Mouse (Mus musculus): ENCODE measurements around the gene Plekha7. TPM values are rescaled to one million over a fixed set of nuclear protein-coding genes. Genes with fewer than 3 reads are reported as not detected.

Gene Plekha7
- polyA plus RNA-seq, 1 experiment, result 3.8 TPM

DNA sequence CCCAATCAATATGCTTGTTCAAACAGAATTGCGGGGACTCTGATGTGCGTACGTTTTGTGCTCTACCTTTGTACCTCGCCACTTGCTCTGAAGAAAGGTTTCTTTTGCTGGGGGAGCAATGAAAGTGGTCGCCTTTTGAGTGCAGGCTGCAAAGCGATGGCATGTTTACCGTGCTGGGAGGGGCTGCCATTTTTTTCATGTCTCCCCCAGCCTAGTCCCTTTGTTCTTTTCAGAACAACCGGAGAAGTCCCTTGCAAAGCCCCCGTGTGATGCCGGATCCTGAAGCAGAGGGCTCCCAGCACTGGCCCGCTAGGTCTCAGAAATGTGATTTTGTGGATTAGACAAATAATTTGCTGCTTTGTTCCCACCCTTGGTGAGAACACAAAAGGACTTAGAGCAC, 187.0 kb downstream of the Plekha7 start:
- Histone ChIP-seq H3K4me1 (ENCODE audit: control insufficient read depth, insufficient read depth, insufficient read length) (no peaks in the 10 kb centered on the region), H3K4me3 (ENCODE audit: extremely low read depth, insufficient read depth, insufficient read length) (no peak overlapping the region), H3K27me3 (ENCODE audit: control insufficient read depth, insufficient read depth, low read length) (no peaks in the 10 kb centered on the region), H3K36me3 (ENCODE audit: control insufficient read depth, insufficient read depth, low read length) (no peaks in the 10 kb centered on the region), H3K27ac (ENCODE audit: insufficient read depth, low read length) (no peak overlapping the region)
- 91% methylated on average over 11 of the region's 11 CpGs for WGBS
- DNase-seq (ENCODE audit: low read depth in 1 of 2, low spot score in 2 of 2), result no peak
- TF ChIP-seq POLR2A (IDR thresholded peaks at IDR 0.05; ENCODE audit: low read depth, low read length) (no peak), CTCF (IDR thresholded peaks at IDR 0.05; ENCODE audit: extremely low read depth, insufficient read depth, insufficient read length, insufficient replicate concordance) (no peak)

DNA sequence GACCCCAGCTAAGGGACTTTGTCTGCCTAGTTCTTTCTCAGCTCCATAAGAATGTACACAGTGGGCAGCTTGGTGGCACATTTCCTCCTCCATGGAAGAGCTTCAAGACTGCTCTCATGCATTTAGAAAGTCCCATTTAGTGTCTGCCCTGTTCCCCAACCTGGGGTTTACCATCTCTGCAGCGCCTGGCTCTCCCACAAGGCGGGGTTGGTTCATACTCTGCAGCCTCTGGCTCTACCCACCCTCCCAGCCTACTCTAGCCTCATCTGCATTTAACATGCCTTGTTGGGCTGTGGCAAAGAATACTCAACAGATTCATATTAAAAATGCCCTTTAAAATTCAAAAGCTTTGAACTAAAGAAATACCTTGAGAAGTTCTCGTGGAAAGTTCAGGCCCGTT, 187.4 kb downstream of the Plekha7 start:
- H3K36me3 ChIP-seq (ENCODE audit: control insufficient read depth, insufficient read depth, low read length), result no peaks in the 10 kb centered on the region
- TF ChIP-seq POLR2A (IDR thresholded peaks at IDR 0.05; ENCODE audit: low read depth, low read length), result no peak
- TF ChIP-seq CTCF (IDR thresholded peaks at IDR 0.05; ENCODE audit: extremely low read depth, insufficient read depth, insufficient read length, insufficient replicate concordance), result no peak
- no peak for DNase-seq (ENCODE audit: low read depth in 1 of 2, low spot score in 2 of 2)
- H3K4me1 ChIP-seq (ENCODE audit: control insufficient read depth, insufficient read depth, insufficient read length), result no peaks in the 10 kb centered on the region
- H3K27ac ChIP-seq (ENCODE audit: insufficient read depth, low read length), result no peak overlapping the region
- WGBS, result 94% methylated on average over 4 of the region's 4 CpGs
- H3K27me3 ChIP-seq (ENCODE audit: control insufficient read depth, insufficient read depth, low read length), result no peaks in the 10 kb centered on the region
- H3K4me3 ChIP-seq (ENCODE audit: extremely low read depth, insufficient read depth, insufficient read length), result no peak overlapping the region

DNA sequence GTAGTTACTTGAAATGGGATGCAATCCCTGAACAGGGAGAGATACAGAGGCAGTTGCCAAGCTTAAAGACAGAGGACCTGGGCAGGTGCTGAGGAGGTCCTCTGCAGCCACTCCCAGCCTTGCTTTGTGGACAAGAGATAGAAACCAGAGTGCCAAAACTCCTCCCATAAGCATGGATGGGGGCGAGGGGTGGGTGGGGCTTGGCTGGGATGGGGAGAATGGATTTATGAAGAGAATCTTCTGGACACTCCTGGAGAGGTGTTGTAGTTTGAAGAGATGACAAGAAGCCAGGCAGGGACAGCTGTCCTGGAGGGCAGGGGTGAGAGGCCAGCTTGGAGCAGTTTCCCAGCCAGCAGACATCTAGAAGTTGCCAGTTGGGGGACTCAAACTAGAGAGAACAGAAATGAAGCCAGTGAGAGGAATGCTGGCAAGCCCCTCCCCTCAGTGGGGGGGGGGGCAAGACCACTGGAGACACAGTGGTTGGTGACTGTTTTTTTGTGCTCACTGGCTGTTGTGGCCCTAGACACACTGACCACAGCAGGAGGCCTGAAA, 188.8 kb downstream of the Plekha7 start:
- no peak overlapping the region for H3K4me3 ChIP-seq (ENCODE audit: extremely low read depth, insufficient read depth, insufficient read length)
- TF ChIP-seq POLR2A (IDR thresholded peaks at IDR 0.05; ENCODE audit: low read depth, low read length) (no peak), CTCF (IDR thresholded peaks at IDR 0.05; ENCODE audit: extremely low read depth, insufficient read depth, insufficient read length, insufficient replicate concordance) (no peak)
- no peak overlapping the region for H3K27ac ChIP-seq (ENCODE audit: insufficient read depth, low read length)

DNA sequence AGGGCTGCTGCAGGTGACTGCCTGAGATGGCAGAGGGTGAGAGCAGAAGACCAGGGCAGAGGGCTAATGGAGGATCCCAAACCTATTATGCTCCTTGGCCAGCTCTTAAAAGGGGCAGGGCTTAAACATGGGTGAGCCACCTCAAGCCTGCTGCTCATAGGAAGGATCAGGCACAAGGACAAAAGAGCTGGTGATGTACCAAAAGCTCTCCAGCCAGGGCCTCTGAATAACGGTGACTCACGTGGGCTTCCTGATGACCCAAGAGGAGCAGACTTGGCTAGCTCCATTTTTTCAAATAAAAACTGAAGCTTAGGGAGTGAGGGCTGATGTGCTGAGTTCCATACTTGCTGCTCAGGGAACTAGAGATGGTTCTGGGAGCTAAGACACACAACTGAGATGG, 192.2 kb downstream of the Plekha7 start:
- Histone ChIP-seq H3K36me3 (ENCODE audit: control insufficient read depth, insufficient read depth, low read length) (no peaks in the 10 kb centered on the region), H3K4me1 (ENCODE audit: control insufficient read depth, insufficient read depth, insufficient read length) (no peaks in the 10 kb centered on the region), H3K27me3 (ENCODE audit: control insufficient read depth, insufficient read depth, low read length) (no peaks in the 10 kb centered on the region), H3K27ac (ENCODE audit: insufficient read depth, low read length) (no peak overlapping the region), H3K4me3 (ENCODE audit: extremely low read depth, insufficient read depth, insufficient read length) (no peak overlapping the region)
- no peak for TF ChIP-seq CTCF (IDR thresholded peaks at IDR 0.05; ENCODE audit: extremely low read depth, insufficient read depth, insufficient read length, insufficient replicate concordance)
- TF ChIP-seq POLR2A (IDR thresholded peaks at IDR 0.05; ENCODE audit: low read depth, low read length), result no peak
- 78% methylated on average over 2 of the region's 2 CpGs for WGBS
- no peak for DNase-seq (ENCODE audit: low read depth in 1 of 2, low spot score in 2 of 2)

More for the DNA sequence above, 188.8 kb downstream of the Plekha7 start:
- DNase-seq (ENCODE audit: low read depth in 1 of 2, low spot score in 2 of 2), result no peak
- WGBS, result 85% methylated on average over 1 of the region's 1 CpGs
- Histone ChIP-seq H3K4me1 (ENCODE audit: control insufficient read depth, insufficient read depth, insufficient read length) (no peaks in the 10 kb centered on the region), H3K27me3 (ENCODE audit: control insufficient read depth, insufficient read depth, low read length) (no peaks in the 10 kb centered on the region), H3K36me3 (ENCODE audit: control insufficient read depth, insufficient read depth, low read length) (no peaks in the 10 kb centered on the region)

DNA sequence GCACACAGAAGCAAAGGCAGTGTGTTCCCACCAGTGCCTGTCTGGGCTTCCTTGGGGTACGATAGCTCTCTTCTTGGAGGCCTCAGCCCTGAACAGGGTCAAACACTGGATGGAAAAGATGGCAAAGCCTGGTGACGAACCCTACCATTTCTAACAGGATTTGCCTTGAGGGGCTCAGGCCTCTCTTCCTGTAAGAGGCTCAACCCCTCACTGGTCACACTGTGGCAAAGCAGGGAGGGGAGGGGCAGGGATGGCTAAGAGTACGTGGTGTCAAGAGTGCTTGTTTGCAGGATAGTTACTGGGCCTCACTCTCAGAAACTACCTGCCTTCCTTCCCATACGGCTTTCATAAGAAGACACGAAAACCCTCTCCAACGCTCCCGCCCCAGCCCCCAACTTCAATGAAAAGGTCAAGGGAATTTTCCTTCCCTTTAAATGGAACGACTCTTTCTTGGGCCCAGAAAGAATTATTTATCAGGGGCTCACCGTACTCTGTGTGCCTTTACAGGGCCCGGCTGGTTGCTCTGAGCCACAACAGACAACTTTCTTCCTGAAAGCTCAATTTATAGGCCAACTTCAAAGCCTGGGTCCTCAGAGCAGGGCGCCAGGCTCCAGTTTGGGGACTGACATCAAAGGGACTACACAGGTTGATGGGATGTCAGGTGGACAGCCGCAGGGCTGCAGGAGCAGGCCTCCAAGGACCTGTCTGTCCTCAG, 192.8 kb downstream of the Plekha7 start:
- Histone ChIP-seq H3K36me3 (ENCODE audit: control insufficient read depth, insufficient read depth, low read length) (no peaks in the 10 kb centered on the region), H3K4me3 (ENCODE audit: extremely low read depth, insufficient read depth, insufficient read length) (no peak overlapping the region), H3K27ac (ENCODE audit: insufficient read depth, low read length) (no peak overlapping the region), H3K27me3 (ENCODE audit: control insufficient read depth, insufficient read depth, low read length) (no peaks in the 10 kb centered on the region), H3K4me1 (ENCODE audit: control insufficient read depth, insufficient read depth, insufficient read length) (no peaks in the 10 kb centered on the region)
- TF ChIP-seq CTCF (IDR thresholded peaks at IDR 0.05; ENCODE audit: extremely low read depth, insufficient read depth, insufficient read length, insufficient replicate concordance) (no peak), POLR2A (IDR thresholded peaks at IDR 0.05; ENCODE audit: low read depth, low read length) (no peak)
- no peak for DNase-seq (ENCODE audit: low read depth in 1 of 2, low spot score in 2 of 2)
- WGBS, result 85% methylated on average over 12 of the region's 12 CpGs

DNA sequence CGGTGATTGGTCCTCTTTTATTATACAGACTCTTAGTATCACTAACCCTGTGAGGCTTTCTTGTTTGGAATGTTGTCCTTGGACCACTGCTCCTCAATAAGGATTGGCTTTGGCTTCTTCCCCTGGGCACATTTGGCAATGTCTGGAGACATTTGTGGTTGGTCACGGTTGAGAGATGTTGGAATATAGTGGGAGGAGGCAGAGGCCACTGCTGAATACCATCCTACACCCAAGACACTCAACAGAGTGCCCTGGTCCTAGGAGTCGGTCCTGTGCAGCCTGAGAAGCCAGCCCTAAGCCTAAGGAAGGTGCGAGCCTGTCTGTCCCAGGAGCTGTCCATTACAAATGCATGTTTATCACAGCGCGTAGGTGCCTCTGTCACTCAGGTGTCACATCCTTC, 196.6 kb downstream of the Plekha7 start:
- Histone ChIP-seq H3K4me3 (ENCODE audit: extremely low read depth, insufficient read depth, insufficient read length) (no peak overlapping the region), H3K36me3 (ENCODE audit: control insufficient read depth, insufficient read depth, low read length) (no peaks in the 10 kb centered on the region), H3K27ac (ENCODE audit: insufficient read depth, low read length) (no peak overlapping the region), H3K27me3 (ENCODE audit: control insufficient read depth, insufficient read depth, low read length) (no peaks in the 10 kb centered on the region), H3K4me1 (ENCODE audit: control insufficient read depth, insufficient read depth, insufficient read length) (no peaks in the 10 kb centered on the region)
- DNase-seq (ENCODE audit: low read depth in 1 of 2, low spot score in 2 of 2), result no peak
- TF ChIP-seq CTCF (IDR thresholded peaks at IDR 0.05; ENCODE audit: extremely low read depth, insufficient read depth, insufficient read length, insufficient replicate concordance) (no peak), POLR2A (IDR thresholded peaks at IDR 0.05; ENCODE audit: low read depth, low read length) (no peak)
- 86% methylated on average over 6 of the region's 6 CpGs for WGBS

DNA sequence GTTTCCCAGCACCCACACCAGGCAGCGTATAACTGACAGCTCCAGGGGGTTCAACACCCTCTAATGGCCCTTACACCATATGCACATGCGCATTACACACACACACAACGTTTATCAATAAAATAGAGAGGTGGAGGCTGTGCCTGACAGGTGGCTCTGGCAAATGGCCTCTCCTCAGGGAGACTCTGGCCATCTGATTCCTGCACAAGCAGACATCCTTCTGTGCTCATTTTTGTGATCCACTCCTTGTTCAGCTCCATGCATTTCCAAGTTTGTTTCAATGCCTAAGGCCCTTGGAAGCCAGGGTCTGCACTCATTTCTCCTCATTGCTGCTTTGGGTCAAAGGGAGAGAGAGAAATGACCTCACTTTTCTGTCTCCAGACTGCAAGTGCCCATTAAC, 197.5 kb downstream of the Plekha7 start:
- DNase-seq (ENCODE audit: low read depth in 1 of 2, low spot score in 2 of 2), result no peak
- H3K27ac ChIP-seq (ENCODE audit: insufficient read depth, low read length), result no peak overlapping the region
- no peak for TF ChIP-seq CTCF (IDR thresholded peaks at IDR 0.05; ENCODE audit: extremely low read depth, insufficient read depth, insufficient read length, insufficient replicate concordance)
- TF ChIP-seq POLR2A (IDR thresholded peaks at IDR 0.05; ENCODE audit: low read depth, low read length), result no peak
- H3K36me3 ChIP-seq (ENCODE audit: control insufficient read depth, insufficient read depth, low read length), result 0 out of 2 replicates have a peak, but pooled peaks cover 3% of the 10 kb centered on the region
- 79% methylated on average over 3 of the region's 3 CpGs for WGBS
- no peak overlapping the region for H3K4me3 ChIP-seq (ENCODE audit: extremely low read depth, insufficient read depth, insufficient read length)
- H3K27me3 ChIP-seq (ENCODE audit: control insufficient read depth, insufficient read depth, low read length), result no peaks in the 10 kb centered on the region
- no peaks in the 10 kb centered on the region for H3K4me1 ChIP-seq (ENCODE audit: control insufficient read depth, insufficient read depth, insufficient read length)
